Mouse (Mus musculus) lung, adult 2 months (tissue): ENCODE data around the gene Lpar3.

Experiments
- CTCF ChIP-seq: fragments of 200-500 bp; IDR thresholded peaks from 2 replicates; pipeline ENCODE4 v1.5.1; 2011; ENCODE audit warnings: mild to moderate bottlenecking, low read length, control low read depth; ENCODE audit not compliant: insufficient read depth
- POLR2A ChIP-seq: fragments of 200-500 bp; IDR thresholded peaks from 2 replicates; pipeline ENCODE4 v1.6.1; 2011; ENCODE audit warnings: low read depth, mild to moderate bottlenecking, control low read depth, low read length, borderline replicate concordance; ENCODE audit errors: extremely low read depth

DNA sequence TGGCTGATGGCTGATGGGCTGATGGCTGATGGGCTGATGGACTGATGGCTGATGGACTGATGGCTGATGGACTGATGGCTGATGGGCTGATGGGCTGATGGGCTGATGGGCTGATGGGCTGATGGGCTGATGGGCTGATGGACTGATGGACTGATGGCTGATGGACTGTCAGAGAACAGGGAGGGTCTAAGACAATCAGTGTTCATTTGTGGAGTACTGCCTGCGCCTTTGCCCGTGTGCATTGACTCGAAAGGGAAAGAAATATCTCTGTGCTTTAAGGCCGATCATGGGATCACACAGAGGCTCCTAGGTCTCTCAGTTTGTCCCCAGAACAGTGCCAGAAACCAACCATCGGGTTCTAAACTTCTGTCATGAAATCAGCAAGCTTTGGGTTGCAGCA lies 34.4 kb downstream of the Lpar3 start:
- TF ChIP-seq CTCF (no peak), POLR2A (no peak)
